Mouse (Mus musculus) heart, postnatal 4 days (tissue): ENCODE measurements at regions not wholly inside any gene's neighbourhood (a gene's known extent, or its start where the extent isn't known, plus 50 kb on each side); places are given as distances from the start of the nearest gene placed in this dataset.
A peak's percentile ranks its signal among the peaks of the same experiment; 100 is the strongest.

Experiments
- DNase-seq: peaks from one replicate; pipeline ENCODE4 v3.0.0; 2021

GRCm38 (mm10) chr8:36364567-36365231, 599.1 kb downstream of the Gm19410 start:
- DNase-seq: no peak

- DNase-seq: peak; percentile 43
Observed at GRCm38 (mm10) chr8:36365945-36366344, 600.4 kb downstream of the Gm19410 start.

- DNase-seq: no peak
Observed at GRCm38 (mm10) chr8:36376579-36377350, 611.2 kb downstream of the Gm19410 start.

- peak; percentile 31 for DNase-seq
Observed at GRCm38 (mm10) chr8:36394487-36394886, 598.9 kb upstream of the AI429214 start.

GRCm38 (mm10) chr8:36396493-36396892, 596.9 kb upstream of the AI429214 start:
- DNase-seq: no peak

- DNase-seq: no peak
Observed at GRCm38 (mm10) chr8:36406706-36407105, 586.7 kb upstream of the AI429214 start.
